Comparison of ENCODE assay signal across 8 mouse cellular contexts in the genomic region with DNA sequence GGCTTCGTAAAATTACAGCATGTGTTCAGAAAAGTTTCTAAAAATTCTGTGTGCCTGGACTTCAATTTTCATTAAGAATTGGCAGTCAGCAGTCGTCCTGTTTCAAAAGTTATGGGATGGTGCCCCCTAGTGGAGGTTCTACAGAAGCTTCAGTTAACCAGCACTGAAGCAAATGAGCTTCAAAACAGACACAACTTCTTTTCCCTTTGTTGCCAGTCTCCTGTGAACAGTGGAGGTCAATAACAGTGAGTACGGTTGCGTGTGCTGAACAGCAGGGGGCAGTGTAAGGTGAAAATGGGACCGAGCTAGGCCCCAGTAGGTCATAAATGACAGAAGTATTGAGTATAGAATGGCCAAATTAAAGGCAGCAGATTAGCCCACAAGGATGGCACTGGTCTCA. TPM values are rescaled to one million over a fixed set of nuclear protein-coding genes. Genes with fewer than 3 reads are reported as not detected.
A peak's percentile ranks its signal among the peaks of the same experiment; 100 is the strongest.
DNase-seq lines count a peak whose midpoint lies in the region; ATAC-seq and TF ChIP-seq lines count a peak whose summit lies in the region.
"Had no signal": no experiment of that assay in that cellular context is flagged by ENCODE, and none has a peak within 500 bp of the region (broad histone marks: within the 10 kb centered on the region; RNA-seq: fewer than 3 reads in every experiment).

No protein-coding gene starts in this region.

- no peaks in the 10 kb centered on the region for H3K4me1 ChIP-seq in MEL (ENCODE audit: control insufficient read depth in 1 of 2, insufficient read depth in 2 of 2, low read length in 2 of 2)
- H3K4me1 ChIP-seq in bone marrow macrophage, adult 2 months (ENCODE audit: control insufficient read depth, insufficient read depth, low read length) = no peaks in the 10 kb centered on the region
- no peaks in the 10 kb centered on the region for H3K4me1 ChIP-seq in lung, embryonic 16.5 days (replicated peaks; ENCODE audit: control insufficient read depth, insufficient read depth, low read length)

- H3K79me2 ChIP-seq in MEL (ENCODE audit: control insufficient read depth, insufficient read depth, low read length, poor library complexity) = no peaks in the 10 kb centered on the region

- H3K27me3 ChIP-seq in MEL (ENCODE audit: control insufficient read depth in 1 of 2, insufficient read depth in 2 of 2, low read length in 2 of 2) = no peaks in the 10 kb centered on the region
- peaks cover 8% of the 10 kb centered on the region for H3K27me3 ChIP-seq in lung, embryonic 16.5 days (ENCODE audit: control insufficient read depth, insufficient read depth, low read depth, low read length)

- H3K9me3 ChIP-seq in MEL (replicated peaks; ENCODE audit: insufficient read depth, low read length) = no peaks in the 10 kb centered on the region
- no peaks in the 10 kb centered on the region for H3K9me3 ChIP-seq in lung, embryonic 16.5 days (ENCODE audit: control insufficient read depth, low read length)
- H3K9me3 ChIP-seq: megakaryocyte, embryonic 14.5 days had no signal

- TF ChIP-seq CTCF in MEL (IDR thresholded peaks at IDR 0.05 in 2 of 3, conservative IDR thresholded peaks at IDR 0.05 in 1 of 3; ENCODE audit: control insufficient read depth in 1 of 3, insufficient read depth in 1 of 3, low read depth in 2 of 3, low read length in 3 of 3, poor library complexity in 1 of 3, severe bottlenecking in 1 of 3) = peak in 2 of 3 experiments; percentile 55 to 84; a peak in 4 of 6 replicates
- peak; percentile 47 for TF ChIP-seq CTCF in bone marrow macrophage, adult 2 months (IDR thresholded peaks at IDR 0.05; ENCODE audit: low read depth, low read length)

- TF ChIP-seq EP300 in MEL (IDR thresholded peaks at IDR 0.05; ENCODE audit: low read depth in 1 of 2, low read length in 2 of 2) = no peak

- no peaks in the 10 kb centered on the region for H3K36me3 ChIP-seq in MEL (ENCODE audit: control insufficient read depth in 1 of 2, insufficient read depth in 2 of 2, low read length in 2 of 2)
- no peaks in the 10 kb centered on the region for H3K36me3 ChIP-seq in lung, embryonic 16.5 days (ENCODE audit: control insufficient read depth, insufficient read depth, low read length)

- peak; percentile 78 for TF ChIP-seq RAD21 in MEL (IDR thresholded peaks at IDR 0.05; ENCODE audit: low read depth, low read length)

- ATAC-seq in erythroblast, adult 5-6 weeks (replicated peaks; ENCODE audit: low FRiP score, poor library complexity, severe bottlenecking) = 0 out of 2 replicates have a peak, but pooled peaks have one; percentile 35
- peak; percentile 74 to 82 for ATAC-seq in hematopoietic stem cell, adult 5-6 weeks (replicated peaks in 1 of 2; ENCODE audit: insufficient read depth in 1 of 2, low FRiP score in 2 of 2, low TSS enrichment in 1 of 2, low read depth in 1 of 2, poor library complexity in 2 of 2, severe bottlenecking in 2 of 2)
- ATAC-seq in lung, embryonic 16.5 days (ENCODE audit: low read depth) = peak; percentile 65

- no peak overlapping the region for H3K4me2 ChIP-seq in lung, embryonic 16.5 days (ENCODE audit: low read depth, low read length)

- 2% methylated on average over 5 of the region's 5 CpGs for WGBS in lung, embryonic 16.5 days

- no peak overlapping the region for H3K27ac ChIP-seq in MEL (ENCODE audit: control insufficient read depth, low read depth, low read length)
- H3K27ac ChIP-seq in bone marrow macrophage, adult 2 months (ENCODE audit: insufficient read depth, low read depth, low read length) = no peak overlapping the region
- no peak overlapping the region for H3K27ac ChIP-seq in lung, embryonic 16.5 days (ENCODE audit: low read length)

- H3K9ac ChIP-seq in MEL (ENCODE audit: control insufficient read depth, low read depth, low read length, poor library complexity, severe bottlenecking) = no peak overlapping the region
- no peak overlapping the region for H3K9ac ChIP-seq in lung, embryonic 16.5 days (ENCODE audit: low read length)

- TF ChIP-seq POLR2A in MEL (IDR thresholded peaks at IDR 0.05; ENCODE audit: control insufficient read depth in 1 of 2, insufficient read depth in 1 of 2, low read depth in 1 of 2, low read length in 2 of 2, poor library complexity in 1 of 2) = no peak
- no peak for TF ChIP-seq POLR2A in bone marrow macrophage, adult 2 months (IDR thresholded peaks at IDR 0.05; ENCODE audit: borderline replicate concordance, low read depth, low read length)

- DNase-seq in MEL (ENCODE audit: low read depth, low spot score) = peak; percentile 75
- DNase-seq in layer of hippocampus, adult 18-20 months (ENCODE audit: low spot score in 2 of 2) = peak; percentile 36 to 74
- peak; percentile 66 for DNase-seq in retina, postnatal 7 days (ENCODE audit: low read depth, low spot score)

- H3K4me3 ChIP-seq in MEL (ENCODE audit: control insufficient read depth in 1 of 2, insufficient read depth in 1 of 2, low read depth in 2 of 2, low read length in 2 of 2) = no peak overlapping the region
- no peak overlapping the region for H3K4me3 ChIP-seq in bone marrow macrophage, adult 2 months (ENCODE audit: insufficient read depth, low read length)
- no peak overlapping the region for H3K4me3 ChIP-seq in lung, embryonic 16.5 days (ENCODE audit: low read length)
- H3K4me3 ChIP-seq: megakaryocyte, embryonic 14.5 days had no signal

TF ChIP-seq in MEL, 35 proteins besides CTCF, POLR2A, EP300 and RAD21:
- TF ChIP-seq ZKSCAN1 (IDR thresholded peaks at IDR 0.05; ENCODE audit: low read depth, low read length) (no peak), SMC3 (IDR thresholded peaks at IDR 0.05; ENCODE audit: low read depth, low read length) (peak; percentile 54), ZC3H11A (IDR thresholded peaks at IDR 0.05; ENCODE audit: low read depth, low read length) (peak; percentile 49; the same call in 1 of the 2 replicates)

RNA-seq across cellular contexts. Expression of a gene that starts 8.0 kb away (rescaled TPM):
- total RNA-seq in MEL (2012; rRNA removed) = not detected in 2 replicates
- not detected for polyA plus RNA-seq in MEL (2012; ENCODE audit: insufficient read depth in 1 of 2, insufficient read length in 2 of 2, low read depth in 1 of 2, low replicate concordance in 2 of 2, missing spikeins in 1 of 2)
- polyA plus RNA-seq in bone marrow macrophage, adult 2 months (2012; ENCODE audit: insufficient read depth, insufficient read length, missing spikeins) = not detected in 2 replicates
- not detected in 2 replicates for total RNA-seq in erythroblast, adult 5-6 weeks (2015; ENCODE audit: low replicate concordance)
- total RNA-seq in erythroblast, adult 5-6 weeks (2017; ENCODE audit: low replicate concordance) = not detected in 2 replicates
- not detected in 2 replicates for total RNA-seq in hematopoietic stem cell, adult 5-6 weeks (2017)
- total RNA-seq in layer of hippocampus, adult 18-20 months (2021) = under 1 TPM in 1 of 2 experiments, not detected in 1; 0.10 TPM
- polyA plus RNA-seq in lung, embryonic 16.5 days (2015; fragmentation: Nextera tagmentation; extraction: Ambion mirVana) = 9.2 and 10.1 TPM in 2 replicates

RNA-seq across cellular contexts. Expression of a gene that starts 30.4 kb away (rescaled TPM):
- not detected in 2 replicates for total RNA-seq in MEL (2012; rRNA removed)
- polyA plus RNA-seq in MEL (2012; ENCODE audit: insufficient read depth in 1 of 2, insufficient read length in 2 of 2, low read depth in 1 of 2, low replicate concordance in 2 of 2, missing spikeins in 1 of 2) = not detected
- polyA plus RNA-seq in bone marrow macrophage, adult 2 months (2012; ENCODE audit: insufficient read depth, insufficient read length, missing spikeins) = 42.6 and 44.7 TPM in 2 replicates
- total RNA-seq in erythroblast, adult 5-6 weeks (2015; ENCODE audit: low replicate concordance) = 2.5 and 2.7 TPM in 2 replicates
- 2.1 and 2.4 TPM in 2 replicates for total RNA-seq in erythroblast, adult 5-6 weeks (2017; ENCODE audit: low replicate concordance)
- total RNA-seq in hematopoietic stem cell, adult 5-6 weeks (2017) = 36.1 and 42.8 TPM in 2 replicates
- total RNA-seq in layer of hippocampus, adult 18-20 months (2021) = 1 to 10 TPM; 3.3 to 3.6 TPM
- polyA plus RNA-seq in lung, embryonic 16.5 days (2015; fragmentation: Nextera tagmentation; extraction: Ambion mirVana) = 12.0 and 12.4 TPM in 2 replicates
